Comparison of ENCODE assay signal across 14 mouse cellular contexts in genomic region chr2:180895837-180896525, GRCm38 (mm10). TPM values are rescaled to one million over a fixed set of nuclear protein-coding genes. Genes with fewer than 3 reads are reported as not detected.
DNase-seq lines count a peak whose midpoint lies in the region; ATAC-seq and TF ChIP-seq lines count a peak whose summit lies in the region.
"Had no signal": no experiment of that assay in that cellular context is flagged by ENCODE, and none has a peak within 500 bp of the region (broad histone marks: within the 10 kb centered on the region; RNA-seq: fewer than 3 reads in every experiment).

No protein-coding gene starts in this region.

- no peaks in the 10 kb centered on the region for H3K36me3 ChIP-seq in forebrain, embryonic 15.5 days
- H3K36me3 ChIP-seq in neural tube, embryonic 15.5 days = no peaks in the 10 kb centered on the region
- no peaks in the 10 kb centered on the region for H3K36me3 ChIP-seq in lung, postnatal 0 days (ENCODE audit: insufficient read depth, low read length)
- H3K36me3 ChIP-seq: heart, embryonic 15.5 days had no signal

- no peak for ATAC-seq in frontal cortex, adult (ENCODE audit: low TSS enrichment)
- ATAC-seq in forebrain, embryonic 15.5 days (replicated peaks) = no peak
- no peak for ATAC-seq in neural tube, embryonic 15.5 days (ENCODE audit: low FRiP score)
- no peak for ATAC-seq in lung, postnatal 0 days

- TF ChIP-seq EP300 in lung, postnatal 0 days (IDR thresholded peaks at IDR 0.05) = no peak

- DNase-seq in frontal cortex, postnatal 36 days (ENCODE audit: low spot score in 2 of 2) = peak; percentile 28 to 42
- peak in 1 of 2 experiments; percentile 46 for DNase-seq in left cerebral cortex, adult 2 months (ENCODE audit: extremely low spot score in 1 of 2, low spot score in 2 of 2)
- no peak for DNase-seq in c-Kit-positive CD71-positive TER-119-positive erythroid progenitor cells, embryonic 14.5 days (ENCODE audit: low spot score)
- no peak for DNase-seq in heart, adult 9 months (ENCODE audit: low spot score in 2 of 2)
- DNase-seq in lung, postnatal 0 days (ENCODE audit: low spot score) = no peak

- peak overlapping the region; percentile 75 for H3K4me3 ChIP-seq in forebrain, embryonic 15.5 days
- peak overlapping the region; percentile 68; the same call in 1 of the 2 replicates for H3K4me3 ChIP-seq in left cerebral cortex, adult 2 months
- peak overlapping the region; percentile 77; the same call in 1 of the 2 replicates for H3K4me3 ChIP-seq in neural tube, embryonic 15.5 days (replicated peaks)
- H3K4me3 ChIP-seq in lung, postnatal 0 days (ENCODE audit: low read depth, low read length) = no peak overlapping the region
- H3K4me3 ChIP-seq: heart, embryonic 15.5 days had no signal

- TF ChIP-seq CTCF in left cerebral cortex, adult 2 months (IDR thresholded peaks at IDR 0.05) = no peak; the same call in 1 of the 2 replicates
- TF ChIP-seq CTCF in lung, postnatal 0 days (IDR thresholded peaks at IDR 0.05) = no peak

- H3K9me3 ChIP-seq in forebrain, embryonic 15.5 days = no peaks in the 10 kb centered on the region
- H3K9me3 ChIP-seq in neural tube, embryonic 15.5 days (replicated peaks) = no peaks in the 10 kb centered on the region
- no peaks in the 10 kb centered on the region for H3K9me3 ChIP-seq in lung, postnatal 0 days (ENCODE audit: low read length)
- H3K9me3 ChIP-seq: heart, embryonic 15.5 days had no signal

- peak overlapping the region; percentile 58 for H3K4me2 ChIP-seq in forebrain, embryonic 15.5 days (replicated peaks)
- peak overlapping the region; percentile 64 for H3K4me2 ChIP-seq in neural tube, embryonic 15.5 days
- no peak overlapping the region for H3K4me2 ChIP-seq in lung, postnatal 0 days (replicated peaks; ENCODE audit: low read depth, low read length)
- H3K4me2 ChIP-seq: heart, embryonic 15.5 days had no signal

- peaks cover 43% of the 10 kb centered on the region for H3K4me1 ChIP-seq in forebrain, embryonic 15.5 days
- peaks cover 69% of the 10 kb centered on the region for H3K4me1 ChIP-seq in neural tube, embryonic 15.5 days
- peaks cover 10% of the 10 kb centered on the region; the same call in 1 of the 2 replicates for H3K4me1 ChIP-seq in lung, postnatal 0 days (ENCODE audit: insufficient read depth, low read depth, low read length)

- peak overlapping the region; percentile 27 for H3K9ac ChIP-seq in forebrain, embryonic 15.5 days (replicated peaks)
- H3K9ac ChIP-seq in neural tube, embryonic 15.5 days (replicated peaks) = peak overlapping the region; percentile 96; the same call in 1 of the 2 replicates
- H3K9ac ChIP-seq in lung, postnatal 0 days (replicated peaks; ENCODE audit: low read depth) = no peak overlapping the region
- H3K9ac ChIP-seq: heart, embryonic 15.5 days had no signal

- H3K27ac ChIP-seq in forebrain, embryonic 15.5 days (replicated peaks) = peak overlapping the region; percentile 98
- H3K27ac ChIP-seq in left cerebral cortex, adult 2 months = peak overlapping the region; percentile 99
- H3K27ac ChIP-seq in neural tube, embryonic 15.5 days (replicated peaks) = peak overlapping the region; percentile 98
- H3K27ac ChIP-seq in lung, postnatal 0 days (ENCODE audit: low read length) = no peak overlapping the region
- H3K27ac ChIP-seq: heart, embryonic 15.5 days had no signal

- 71% methylated on average over 11 of the region's 11 CpGs for WGBS in forebrain, embryonic 15.5 days
- 60% methylated on average over 11 of the region's 11 CpGs for WGBS in neural tube, embryonic 15.5 days
- WGBS in lung, postnatal 0 days = 64% methylated on average over 11 of the region's 11 CpGs

- H3K27me3 ChIP-seq in forebrain, embryonic 15.5 days = peaks cover 7% of the 10 kb centered on the region; the same call in 1 of the 2 replicates
- 0 out of 2 replicates have a peak, but pooled peaks cover 2% of the 10 kb centered on the region for H3K27me3 ChIP-seq in neural tube, embryonic 15.5 days (replicated peaks)
- peaks cover 49% of the 10 kb centered on the region for H3K27me3 ChIP-seq in lung, postnatal 0 days (replicated peaks; ENCODE audit: insufficient read depth, low read length)

- intact Hi-C loops in left cerebral cortex, adult 2 months (cut with DNase I) = loop anchor here (5.0 to 10.0 kb wide), 3 partner anchors 89 to 311 kb away; partner anchors contain the start of genes Mrgbp and Ogfr

RNA-seq across cellular contexts. Expression of gene Ythdf1, which starts 24.8 kb away (rescaled TPM):
- polyA plus RNA-seq in forebrain, embryonic 15.5 days (2015; fragmentation: Nextera tagmentation; extraction: Ambion mirVana) = 50.2 and 52.8 TPM in 2 replicates
- 10 to 100 TPM; 50.5 to 60.8 TPM for total RNA-seq in left cerebral cortex, adult 2 months (2021)
- 48.2 and 50.0 TPM in 2 replicates for polyA plus RNA-seq in neural tube, embryonic 15.5 days (2015; fragmentation: Nextera tagmentation; extraction: Ambion mirVana)
- 40.3 and 42.4 TPM in 2 replicates for polyA plus RNA-seq in lung, postnatal 0 days (2015; fragmentation: Nextera tagmentation; extraction: Ambion mirVana)

RNA-seq across cellular contexts. Expression of gene Birc7, which starts 32.8 kb away (rescaled TPM):
- polyA plus RNA-seq in forebrain, embryonic 15.5 days (2015; fragmentation: Nextera tagmentation; extraction: Ambion mirVana) = 0.11 and 0.14 TPM in 2 replicates
- under 1 TPM in 1 of 2 experiments, not detected in 1; 0.23 TPM for total RNA-seq in left cerebral cortex, adult 2 months (2021)
- polyA plus RNA-seq in neural tube, embryonic 15.5 days (2015; fragmentation: Nextera tagmentation; extraction: Ambion mirVana) = 0.20 TPM in 1 of 2 replicates, not detected in the other
- not detected in 2 replicates for polyA plus RNA-seq in lung, postnatal 0 days (2015; fragmentation: Nextera tagmentation; extraction: Ambion mirVana)
- total RNA-seq: adrenal gland, adult 18-20 months had no signal
- polyA plus RNA-seq: heart, embryonic 15.5 days; kidney, embryonic 14.5 days; limb, embryonic 11.5 days; lung, embryonic 16.5 days; stomach, embryonic 14.5 days had no signal

RNA-seq across cellular contexts. Expression of gene Nkain4, which starts 58.5 kb away (rescaled TPM):
- 50.8 and 64.3 TPM in 2 replicates for polyA plus RNA-seq in forebrain, embryonic 15.5 days (2015; fragmentation: Nextera tagmentation; extraction: Ambion mirVana)
- 10 to 100 TPM; 38.9 to 44.7 TPM for total RNA-seq in left cerebral cortex, adult 2 months (2021)
- polyA plus RNA-seq in neural tube, embryonic 15.5 days (2015; fragmentation: Nextera tagmentation; extraction: Ambion mirVana) = 89.0 and 91.1 TPM in 2 replicates
- polyA plus RNA-seq in lung, postnatal 0 days (2015; fragmentation: Nextera tagmentation; extraction: Ambion mirVana) = 110 and 113 TPM in 2 replicates

Comparison
In these comparisons a context has a peak if more than half of its experiments do, and no peak if none do; other contexts are left out.
1. DNase-seq: peak in frontal cortex, postnatal 36 days (2 of 2); none in c-Kit-positive CD71-positive TER-119-positive erythroid progenitor cells, embryonic 14.5 days (single experiment), heart, adult 9 months (0 of 2) and lung, postnatal 0 days (single experiment).